Mouse (Mus musculus) MEL (cell line): ENCODE results near the gene Dusp11. TPM values are rescaled to one million over a fixed set of nuclear protein-coding genes. Genes with fewer than 3 reads are reported as not detected.
"Not testable (repeated sequence)": the region's sequence is repeated elsewhere in the genome, so short reads cannot be mapped to it uniquely, and the experiment has no call there.

Experiments used
- DNase-seq: peaks from one replicate; pipeline ENCODE4 v3.0.0; 2011; ENCODE audit warnings: low read depth, low spot score
- H3K27ac ChIP-seq: 2 replicates; pipeline ENCODE4 v1.5.1; 2012; ENCODE audit warnings: low read depth, mild to moderate bottlenecking, control low read depth, low read length, moderate library complexity; ENCODE audit not compliant: control insufficient read depth
- H3K27me3 ChIP-seq, 2 experiments: fragments of 150-350 bp in 1 of 2; sonication (generic) in 1 of 2; 2 replicates each; pipeline ENCODE4 v1.6.1; 2012; ENCODE audit warnings: low read length in 2 of 2, mild to moderate bottlenecking in 2 of 2, improper control_type of control experiment in 1 of 2, moderate library complexity in 1 of 2; ENCODE audit not compliant: insufficient read depth in 2 of 2, control insufficient read depth in 1 of 2
- H3K36me3 ChIP-seq, 2 experiments: 2 replicates each; pipeline ENCODE4 v1.6.1; 2012 to 2014; ENCODE audit warnings: low read length in 2 of 2, improper control_type of control experiment in 1 of 2, inconsistent platforms in 1 of 2, mild to moderate bottlenecking in 1 of 2; ENCODE audit not compliant: insufficient read depth in 2 of 2, control insufficient read depth in 1 of 2
- H3K4me1 ChIP-seq, 2 experiments: fragments of 150-350 bp in 1 of 2; sonication (generic) in 1 of 2; 2 replicates each; pipeline ENCODE4 v1.6.1; 2012; ENCODE audit warnings: low read length in 2 of 2, improper control_type of control experiment in 1 of 2, mild to moderate bottlenecking in 1 of 2; ENCODE audit not compliant: insufficient read depth in 2 of 2, control insufficient read depth in 1 of 2
- H3K4me3 ChIP-seq, 2 experiments: fragments of 150-350 bp in 1 of 2; sonication (generic) in 1 of 2; 2 replicates each; pipeline ENCODE4 v1.5.1; 2012; ENCODE audit warnings: low read depth in 2 of 2, low read length in 2 of 2, mild to moderate bottlenecking in 2 of 2, moderate library complexity in 2 of 2, control low read depth in 1 of 2, improper control_type of control experiment in 1 of 2; ENCODE audit not compliant: control insufficient read depth in 1 of 2, insufficient read depth in 1 of 2
- H3K79me2 ChIP-seq: 2 replicates; pipeline ENCODE4 v1.6.1; 2012; ENCODE audit warnings: mild to moderate bottlenecking, low read length, moderate library complexity; ENCODE audit not compliant: control insufficient read depth, poor library complexity, insufficient read depth
- H3K9ac ChIP-seq: 2 replicates; pipeline ENCODE4 v1.6.1; 2012; ENCODE audit warnings: low read depth, mild to moderate bottlenecking, control low read depth, low read length, moderate library complexity; ENCODE audit not compliant: control insufficient read depth, poor library complexity, severe bottlenecking
- H3K9me3 ChIP-seq: fragments of 150-350 bp; sonication (generic); replicated peaks from 2 replicates; pipeline ENCODE4 v1.6.1; 2012; ENCODE audit warnings: mild to moderate bottlenecking, low read length, improper control_type of control experiment, moderate library complexity; ENCODE audit not compliant: insufficient read depth
- CHD2 ChIP-seq: IDR thresholded peaks from 2 replicates; pipeline ENCODE4 v1.6.1; 2011; ENCODE audit warnings: low read length, improper control_type of control experiment
- E2F4 ChIP-seq: IDR thresholded peaks from 2 replicates; pipeline ENCODE4 v1.6.1; 2011; ENCODE audit warnings: low read depth, low read length, improper control_type of control experiment, borderline replicate concordance
- ELF1 ChIP-seq: IDR thresholded peaks from 2 replicates; pipeline ENCODE4 v1.6.1; 2014; ENCODE audit warnings: low read depth, mild to moderate bottlenecking, inconsistent platforms, low read length, improper control_type of control experiment, moderate library complexity
- EP300 ChIP-seq, 2 experiments: IDR thresholded peaks; 2 replicates each; pipeline ENCODE4 v1.6.1; 2011; ENCODE audit warnings: improper control_type of control experiment in 2 of 2, low read length in 2 of 2, low read depth in 1 of 2, mild to moderate bottlenecking in 1 of 2
- GABPA ChIP-seq: IDR thresholded peaks from 2 replicates; pipeline ENCODE4 v1.6.1; 2012; ENCODE audit warnings: low read depth, mild to moderate bottlenecking, inconsistent platforms, low read length, improper control_type of control experiment, moderate library complexity
- JUND ChIP-seq: IDR thresholded peaks from 2 replicates; pipeline ENCODE4 v1.6.1; 2011; ENCODE audit warnings: low read depth, mild to moderate bottlenecking, improper control_type of control experiment, low read length
- MXI1 ChIP-seq: IDR thresholded peaks from 2 replicates; pipeline ENCODE4 v1.6.1; 2011; ENCODE audit warnings: mild to moderate bottlenecking, low read depth, low read length, improper control_type of control experiment
- NELFE ChIP-seq: IDR thresholded peaks from 2 replicates; pipeline ENCODE4 v1.6.1; 2011; ENCODE audit warnings: low read depth, low read length, improper control_type of control experiment
- POLR2AphosphoS5 ChIP-seq: IDR thresholded peaks from 2 replicates; pipeline ENCODE4 v1.6.1; 2012; ENCODE audit warnings: low read depth, borderline replicate concordance, mild to moderate bottlenecking, inconsistent platforms, low read length, moderate library complexity, mixed read lengths
- RCOR1 ChIP-seq: IDR thresholded peaks from 2 replicates; pipeline ENCODE4 v1.6.1; 2012; ENCODE audit warnings: low read depth, mild to moderate bottlenecking, inconsistent platforms, low read length, improper control_type of control experiment
- ZC3H11A ChIP-seq: IDR thresholded peaks from 2 replicates; pipeline ENCODE4 v1.6.1; 2012; ENCODE audit warnings: low read depth, mild to moderate bottlenecking, inconsistent platforms, low read length, improper control_type of control experiment
- ZKSCAN1 ChIP-seq: IDR thresholded peaks from 2 replicates; pipeline ENCODE4 v1.6.1; 2012; ENCODE audit warnings: low read depth, mild to moderate bottlenecking, inconsistent platforms, low read length, improper control_type of control experiment, moderate library complexity
- polyA plus RNA-seq, 2 experiments: library from polyadenylated mRNA; stranded (reverse) in 1 of 2; unstranded in 1 of 2; fragments of >175 nt in 1 of 2; fragments of >200 nt in 1 of 2; gene quantifications; 2 replicates each; pipeline versions ENCODE4 v1.2.1 to v1.2.4; 2012; ENCODE audit warnings: low replicate concordance in 2 of 2, low read depth in 1 of 2; ENCODE audit not compliant: insufficient read length in 2 of 2, insufficient read depth in 1 of 2, missing spikeins in 1 of 2
- total RNA-seq: library from RNA; depleted of rRNA; stranded (reverse); fragments of 300-350 nt; gene quantifications from 2 replicates; pipeline ENCODE4 v1.2.3, GENCODE M21; 2012

The Dusp11 gene
- total and polyA plus RNA-seq, 3 experiments: 22.4 to 42.3 (median 33.2) TPM

DNA sequence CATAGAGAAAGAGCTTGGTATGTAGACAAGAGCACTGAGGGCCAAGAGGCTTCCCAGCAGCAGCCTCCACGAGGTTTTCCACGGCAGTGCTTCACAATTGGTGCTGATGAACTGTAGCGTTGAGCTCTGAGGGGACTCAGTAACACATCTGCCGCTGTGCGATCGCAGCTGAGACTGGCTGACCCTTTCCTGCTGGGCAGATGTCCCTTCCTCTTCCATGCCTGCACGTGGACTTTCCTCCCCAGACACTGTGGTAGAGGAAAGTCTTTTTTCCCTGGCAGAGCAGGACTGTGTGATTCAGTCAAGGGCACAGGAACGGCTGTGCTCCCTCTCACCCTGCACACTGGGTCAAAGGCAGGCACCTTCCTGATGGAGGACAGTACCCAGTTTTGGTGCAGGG is 22.9 kb upstream of the Dusp11 start:
- H3K9me3 ChIP-seq: no peaks in the 10 kb centered on the region; the same call in 1 of the 2 replicates
- H3K27me3 ChIP-seq: no peaks in the 10 kb centered on the region
- no peak overlapping the region for H3K9ac ChIP-seq
- TF ChIP-seq ZC3H11A (no peak), ZKSCAN1 (no peak), ELF1 (no peak), GABPA (no peak), RCOR1 (no peak), EP300 (IDR thresholded peaks at IDR 0.05; ENCODE audit: low read depth in 1 of 2, low read length in 2 of 2) (no peak), NELFE (no peak), CHD2 (no peak), JUND (no peak)
- H3K4me1 ChIP-seq: no peaks in the 10 kb centered on the region
- DNase-seq: no peak
- H3K27ac ChIP-seq: no peak overlapping the region
- H3K79me2 ChIP-seq: no peaks in the 10 kb centered on the region
- no peak overlapping the region for H3K4me3 ChIP-seq
- H3K36me3 ChIP-seq: no peaks in the 10 kb centered on the region

DNA sequence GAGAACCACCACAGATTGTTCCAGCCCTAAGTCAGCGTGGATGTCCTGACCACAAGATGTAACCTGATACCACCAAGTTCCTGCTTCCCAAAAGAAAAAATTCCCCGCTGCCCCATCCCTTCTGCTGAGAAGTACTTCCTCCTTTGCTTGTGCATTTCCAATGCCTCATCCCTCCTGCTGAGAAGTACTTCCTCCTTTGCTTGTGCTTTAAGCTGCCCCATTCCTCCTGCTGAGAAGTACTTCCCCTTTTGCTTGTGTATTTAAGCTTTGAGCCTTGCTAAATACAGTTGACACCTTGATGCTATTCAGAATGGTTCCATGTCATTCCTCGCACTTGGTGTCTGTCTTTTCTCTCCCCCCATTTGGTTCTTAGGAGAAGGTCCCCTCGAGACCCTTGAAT is 17.3 kb upstream of the Dusp11 start:
- peaks cover 21% of the 10 kb centered on the region in 2 experiments for H3K4me1 ChIP-seq
- TF ChIP-seq E2F4 (peak; percentile 40; the same call in 1 of the 2 replicates), EP300 (IDR thresholded peaks at IDR 0.05; ENCODE audit: low read depth in 1 of 2, low read length in 2 of 2) (0 out of 4 replicates have a peak, but pooled peaks of 1 of the 2 experiments have one; percentile 18)
- TF ChIP-seq, all 39 proteins: peak for 2; not testable (repeated sequence) for 37
- H3K4me3 ChIP-seq, H3K27me3 ChIP-seq, H3K27ac ChIP-seq, H3K9me3 ChIP-seq, H3K79me2 ChIP-seq, H3K9ac ChIP-seq: not testable (repeated sequence)
- peak; percentile 63 for DNase-seq
- peaks cover 0 to 24% of the 10 kb centered on the region in 2 experiments; a peak in 2 of 4 replicates for H3K36me3 ChIP-seq

DNA sequence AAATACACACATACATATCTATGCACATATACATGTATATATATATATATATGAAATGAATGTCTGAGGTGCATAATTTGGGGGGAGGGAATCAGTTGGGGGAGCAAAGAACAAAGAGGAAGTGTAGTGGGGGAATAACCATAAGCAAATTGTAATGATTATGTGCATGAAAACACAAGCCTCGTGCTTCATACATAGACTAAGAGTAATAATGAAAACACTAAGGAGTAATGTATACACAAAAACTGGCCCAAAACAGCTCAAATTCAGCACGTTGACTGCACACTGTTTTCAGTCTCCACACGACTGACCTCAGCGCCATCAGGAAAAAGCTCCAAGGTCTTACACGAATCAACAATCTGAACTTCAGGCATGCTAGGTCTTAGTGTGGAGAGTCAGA is 14.8 kb upstream of the Dusp11 start:
- peak overlapping the region; percentile 96 for H3K27ac ChIP-seq
- DNase-seq: peak; percentile 27
- no peaks in the 10 kb centered on the region for H3K27me3 ChIP-seq
- peaks cover 0 to 36% of the 10 kb centered on the region in 2 experiments; a peak in 2 of 4 replicates for H3K36me3 ChIP-seq
- no peaks in the 10 kb centered on the region for H3K79me2 ChIP-seq
- peaks cover 31 to 33% of the 10 kb centered on the region in 2 experiments for H3K4me1 ChIP-seq
- H3K9me3 ChIP-seq: no peaks in the 10 kb centered on the region; the same call in 1 of the 2 replicates
- TF ChIP-seq MXI1 (0 out of 2 replicates have a peak, but pooled peaks have one; percentile 14), POLR2AphosphoS5 (no peak)
- no peak overlapping the region for H3K9ac ChIP-seq
- H3K4me3 ChIP-seq: no peak overlapping the region
